In the genomic region with DNA sequence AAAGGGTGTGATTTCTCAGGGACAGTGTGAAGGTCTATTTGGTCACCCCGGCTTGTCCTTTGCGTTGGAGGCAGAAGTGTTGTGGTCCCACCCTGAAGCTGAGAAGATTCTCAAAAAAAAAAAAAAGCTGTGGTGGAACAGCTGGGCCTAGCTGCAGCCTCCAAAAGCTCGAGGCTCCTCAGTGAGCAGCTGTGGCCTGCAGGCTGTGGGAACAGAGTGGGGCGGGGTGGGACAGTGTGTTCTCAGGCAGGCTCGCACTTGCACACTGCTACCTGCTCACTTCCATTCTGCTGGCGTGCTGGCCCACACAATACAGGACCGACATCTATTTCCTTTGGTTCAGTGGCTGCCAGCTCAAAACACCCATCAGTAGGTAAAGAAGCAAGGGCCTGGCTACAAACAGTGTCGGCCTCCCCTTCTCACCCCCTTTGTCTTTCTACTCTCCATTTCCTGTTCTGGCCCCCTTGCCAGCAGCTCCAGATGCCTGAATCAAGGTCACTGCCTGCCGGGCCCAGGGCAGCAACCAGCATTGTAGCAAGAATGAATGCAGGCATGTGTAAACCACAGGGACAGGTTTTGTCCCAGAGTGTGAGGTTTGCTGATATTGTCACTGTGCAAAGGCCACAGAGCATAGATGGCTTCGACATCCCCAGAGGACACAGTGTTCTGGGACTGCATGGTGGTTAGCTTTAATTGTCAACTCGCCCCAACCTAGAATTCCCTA, we compare ENCODE assay signal across 8 mouse cellular contexts. TPM values are rescaled to one million over a fixed set of nuclear protein-coding genes. Genes with fewer than 3 reads are reported as not detected.
DNase-seq lines count a peak whose midpoint lies in the region; ATAC-seq and TF ChIP-seq lines count a peak whose summit lies in the region.
"Not testable (repeated sequence)": the region's sequence is repeated elsewhere in the genome, so short reads cannot be mapped to it uniquely, and the experiment has no call there.

No protein-coding gene starts in this region.

- H3K4me3 ChIP-seq in embryonic facial prominence, embryonic 11.5 days (ENCODE audit: low read depth, low read length); lung, postnatal 0 days (ENCODE audit: low read depth, low read length): not testable (repeated sequence)

- H3K9me3 ChIP-seq in embryonic facial prominence, embryonic 11.5 days (replicated peaks; ENCODE audit: control insufficient read depth, low read length); lung, postnatal 0 days (ENCODE audit: low read length): not testable (repeated sequence)

- H3K4me1 ChIP-seq in embryonic facial prominence, embryonic 11.5 days (ENCODE audit: control insufficient read depth, insufficient read depth, low read length); lung, postnatal 0 days (ENCODE audit: insufficient read depth, low read depth, low read length): not testable (repeated sequence)

- H3K9ac ChIP-seq in embryonic facial prominence, embryonic 11.5 days (replicated peaks; ENCODE audit: low read length); lung, postnatal 0 days (replicated peaks; ENCODE audit: low read depth): not testable (repeated sequence)

- not testable (repeated sequence) for TF ChIP-seq CTCF in lung, postnatal 0 days (IDR thresholded peaks at IDR 0.05)

- not testable (repeated sequence) for H3K27ac ChIP-seq in embryonic facial prominence, embryonic 11.5 days (replicated peaks; ENCODE audit: low read depth, low read length); lung, postnatal 0 days (ENCODE audit: low read length)

- not testable (repeated sequence) for TF ChIP-seq EP300 in lung, postnatal 0 days (IDR thresholded peaks at IDR 0.05)

- DNase-seq in MN1 (ENCODE audit: low spot score) = peak; percentile 11
- DNase-seq in embryonic facial prominence, embryonic 11.5 days (ENCODE audit: low spot score) = peak; percentile 2
- peak; percentile 67 to 81 for DNase-seq in heart, adult 18-20 months
- peak; percentile 39 to 51 for DNase-seq in kidney, postnatal 4 days
- DNase-seq in lung, postnatal 0 days (ENCODE audit: low spot score) = peak; percentile 71
- DNase-seq in retina, embryonic 14.5 days (ENCODE audit: low spot score) = peak; percentile 16
- DNase-seq in thymus, postnatal 25 days = peak; percentile 77

- WGBS in embryonic facial prominence, embryonic 11.5 days = 48% methylated on average over 6 of the region's 11 CpGs
- WGBS in lung, postnatal 0 days = 21% methylated on average over 7 of the region's 11 CpGs

- not testable (repeated sequence) for H3K4me2 ChIP-seq in embryonic facial prominence, embryonic 11.5 days (ENCODE audit: low read depth, low read length); lung, postnatal 0 days (replicated peaks; ENCODE audit: low read depth, low read length)

- not testable (repeated sequence) for H3K27me3 ChIP-seq in embryonic facial prominence, embryonic 11.5 days (ENCODE audit: control insufficient read depth, insufficient read depth, low read length); lung, postnatal 0 days (replicated peaks; ENCODE audit: insufficient read depth, low read length)

- H3K36me3 ChIP-seq in embryonic facial prominence, embryonic 11.5 days (replicated peaks; ENCODE audit: control insufficient read depth, insufficient read depth, low read depth, low read length); lung, postnatal 0 days (ENCODE audit: insufficient read depth, low read length): not testable (repeated sequence)

- not testable (repeated sequence) for ATAC-seq in embryonic facial prominence, embryonic 11.5 days (replicated peaks; ENCODE audit: insufficient number of reproducible peaks, low FRiP score, low TSS enrichment, low read depth)
- ATAC-seq in hematopoietic stem cell, adult 5-6 weeks (replicated peaks in 1 of 2; ENCODE audit: insufficient read depth in 1 of 2, low FRiP score in 2 of 2, low TSS enrichment in 1 of 2, low read depth in 1 of 2, poor library complexity in 2 of 2, severe bottlenecking in 2 of 2) = peak; percentile 23 to 37; a peak in 1 of 4 replicates
- ATAC-seq in lung, postnatal 0 days = peak; percentile 84

RNA-seq across cellular contexts. Expression of gene Sytl3, which starts 2.4 kb away (rescaled TPM):
- polyA plus RNA-seq in embryonic facial prominence, embryonic 11.5 days (2014; fragmentation: Nextera tagmentation; extraction: Ambion mirVana) = 0.25 TPM in 1 of 2 replicates, not detected in the other
- total RNA-seq in heart, adult 18-20 months (2021) = 1 to 10 TPM in 1 of 2 experiments, under 1 TPM in 1; 0.62 to 1.2 TPM
- total RNA-seq in hematopoietic stem cell, adult 5-6 weeks (2017) = 0.81 and 0.89 TPM in 2 replicates
- 0.40 and 0.67 TPM in 2 replicates for polyA plus RNA-seq in lung, postnatal 0 days (2015; fragmentation: Nextera tagmentation; extraction: Ambion mirVana)

RNA-seq across cellular contexts. Expression of gene Dynlt1f, which starts 5.6 kb away (rescaled TPM):
- polyA plus RNA-seq in embryonic facial prominence, embryonic 11.5 days (2014; fragmentation: Nextera tagmentation; extraction: Ambion mirVana) = 308 and 333 TPM in 2 replicates
- 10 to 100 TPM; 36.8 to 40.4 TPM for total RNA-seq in heart, adult 18-20 months (2021)
- 104 and 120 TPM in 2 replicates for total RNA-seq in hematopoietic stem cell, adult 5-6 weeks (2017)
- polyA plus RNA-seq in lung, postnatal 0 days (2015; fragmentation: Nextera tagmentation; extraction: Ambion mirVana) = 185 and 188 TPM in 2 replicates

RNA-seq across cellular contexts. Expression of gene Dynlt1c, which starts 59.8 kb away (rescaled TPM):
- polyA plus RNA-seq in embryonic facial prominence, embryonic 11.5 days (2014; fragmentation: Nextera tagmentation; extraction: Ambion mirVana) = 21.7 and 23.1 TPM in 2 replicates
- 1 to 10 TPM; 1.0 to 2.2 TPM for total RNA-seq in heart, adult 18-20 months (2021)
- total RNA-seq in hematopoietic stem cell, adult 5-6 weeks (2017) = 4.4 and 15.1 TPM in 2 replicates
- 29.1 and 30.1 TPM in 2 replicates for polyA plus RNA-seq in lung, postnatal 0 days (2015; fragmentation: Nextera tagmentation; extraction: Ambion mirVana)

Comparison
In these comparisons a context has a peak if more than half of its experiments do, and no peak if none do; other contexts are left out.
1. DNase-seq: peak in every context shown above with its lines; median percentile 77 in thymus, postnatal 25 days; 74 in heart, adult 18-20 months; 71 in lung, postnatal 0 days; 45 in kidney, postnatal 4 days; 16 in retina, embryonic 14.5 days; 11 in MN1; 2 in embryonic facial prominence, embryonic 11.5 days.